Mouse (Mus musculus): Measurements from ENCODE around the gene Mthfr.

The Mthfr gene

GRCm38 (mm10) chr4:148065702-148066400 lies 27.0 kb downstream of the Mthfr start:
- DNase-seq (ENCODE audit: low spot score) = no peak

- DNase-seq (ENCODE audit: low spot score) = peak; percentile 48
Measured at GRCm38 (mm10) chr4:148066401-148066744, 27.5 kb downstream of the Mthfr start.

- DNase-seq (ENCODE audit: low spot score) = no peak
Measured at GRCm38 (mm10) chr4:148067346-148067745, 28.5 kb downstream of the Mthfr start.

GRCm38 (mm10) chr4:148069602-148070218 lies 30.8 kb downstream of the Mthfr start:
- DNase-seq (ENCODE audit: low spot score) = no peak

DNA sequence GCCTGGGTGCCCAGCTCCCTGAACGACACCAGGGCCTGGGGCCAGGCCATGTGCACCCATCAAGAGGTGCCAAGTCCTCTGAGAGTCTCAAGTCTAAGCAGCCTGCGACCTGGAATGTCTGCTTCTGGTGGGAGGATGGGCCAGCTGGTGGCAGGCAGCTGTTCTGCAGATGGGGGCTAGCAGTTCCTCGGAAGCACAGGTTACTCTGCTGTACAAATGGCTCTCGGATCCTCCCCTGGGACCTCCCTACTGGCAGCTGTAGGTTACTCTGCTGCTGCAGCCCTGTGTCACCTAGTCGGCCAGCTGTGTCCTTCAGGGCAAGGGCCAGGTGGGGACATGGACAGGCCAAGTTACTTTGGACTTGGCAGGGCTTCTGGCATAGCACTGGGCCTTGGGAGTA lies 32.6 kb downstream of the Mthfr start:
- peak; percentile 58 for DNase-seq (ENCODE audit: low spot score)

- peak; percentile 47 for DNase-seq (ENCODE audit: low spot score)
Measured at GRCm38 (mm10) chr4:148074521-148075189, 35.8 kb downstream of the Mthfr start.

DNA sequence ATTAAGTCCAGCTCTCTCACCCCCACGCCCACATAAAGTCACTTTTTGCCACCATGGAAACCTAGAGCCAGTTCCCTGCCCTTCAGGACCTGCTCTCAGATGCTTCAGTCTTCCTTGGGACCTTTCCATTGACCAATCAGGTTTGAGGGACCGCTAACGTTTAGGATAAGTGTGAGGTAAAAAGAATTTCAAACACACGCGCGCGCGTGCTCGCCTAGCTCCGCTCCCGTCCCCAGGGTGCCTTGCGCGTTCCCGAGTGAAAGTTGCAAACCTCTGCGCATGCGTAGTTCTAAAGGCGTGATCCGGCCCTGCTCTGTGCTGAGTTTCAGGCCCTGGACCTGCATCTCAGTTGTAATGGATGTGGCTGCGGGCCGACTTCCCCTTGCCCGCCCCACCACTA lies 36.4 kb downstream of the Mthfr start:
- DNase-seq (ENCODE audit: low spot score) = no peak

GRCm38 (mm10) chr4:148075881-148076280 lies 37.0 kb downstream of the Mthfr start:
- no peak for DNase-seq (ENCODE audit: low spot score)

DNA sequence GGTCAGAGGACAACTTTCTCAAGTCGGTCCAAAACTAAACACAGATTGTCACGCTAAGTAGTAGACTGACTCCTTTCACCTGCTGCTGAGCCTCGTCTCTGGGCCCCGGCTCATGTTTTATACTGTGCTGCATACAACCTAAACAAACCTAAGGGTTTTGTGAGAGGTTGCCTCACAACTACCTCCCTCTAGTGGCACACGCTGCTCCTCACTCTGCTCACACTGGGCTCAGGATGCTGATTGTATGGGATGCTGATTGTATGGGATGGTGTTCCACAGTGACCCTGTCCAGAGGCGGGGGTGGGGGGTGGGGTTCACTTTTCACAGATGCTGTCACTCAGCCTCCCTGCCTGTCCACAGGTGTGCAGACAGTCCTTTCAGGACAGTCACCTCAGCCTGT lies 40.3 kb downstream of the Mthfr start:
- DNase-seq (ENCODE audit: low spot score) = no peak

GRCm38 (mm10) chr4:148079944-148080596 lies 41.2 kb downstream of the Mthfr start:
- no peak for DNase-seq (ENCODE audit: low spot score)

- DNase-seq (ENCODE audit: low spot score) = no peak
Measured at GRCm38 (mm10) chr4:148080597-148080973, 41.7 kb downstream of the Mthfr start.

GRCm38 (mm10) chr4:148081201-148081600 lies 42.3 kb downstream of the Mthfr start:
- no peak for DNase-seq (ENCODE audit: low spot score)

DNA sequence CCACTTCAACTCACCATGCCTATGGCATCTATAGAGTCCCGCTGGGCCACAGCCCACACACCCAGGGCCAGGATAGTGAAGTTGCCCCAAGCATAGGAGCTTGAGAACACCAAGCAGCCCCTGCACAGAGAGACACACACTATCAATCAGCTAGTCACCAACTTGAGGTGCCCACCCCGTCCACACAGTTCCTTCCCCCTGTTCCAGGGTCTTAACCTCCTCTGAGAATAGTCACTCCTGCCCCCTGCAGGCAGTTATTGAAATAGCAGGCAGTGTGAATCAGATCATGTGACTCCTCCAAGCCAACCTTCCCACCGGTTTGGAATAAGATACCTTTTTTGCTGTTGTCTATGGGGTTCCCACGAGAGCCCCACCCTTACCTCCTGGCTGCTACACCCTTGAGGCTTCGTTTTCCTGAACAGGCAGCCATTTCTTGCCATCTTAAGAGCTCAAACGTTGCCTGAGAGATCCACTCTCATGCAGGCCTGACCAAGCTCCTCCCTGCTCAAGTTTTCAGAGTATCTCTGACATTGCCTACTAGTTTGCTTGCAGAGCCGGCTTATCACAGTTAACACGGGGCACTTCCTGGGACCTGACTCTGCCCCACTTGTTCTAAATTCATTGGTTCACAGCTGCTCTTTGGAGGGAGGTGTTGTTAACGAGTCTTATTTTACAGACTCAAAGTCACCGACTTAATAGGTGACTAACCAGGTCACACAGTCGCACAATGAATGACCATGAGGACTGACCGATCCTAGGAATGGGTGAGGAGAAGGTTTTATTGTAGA lies 43.6 kb downstream of the Mthfr start:
- DNase-seq (ENCODE audit: low spot score) = peak; percentile 73

DNA sequence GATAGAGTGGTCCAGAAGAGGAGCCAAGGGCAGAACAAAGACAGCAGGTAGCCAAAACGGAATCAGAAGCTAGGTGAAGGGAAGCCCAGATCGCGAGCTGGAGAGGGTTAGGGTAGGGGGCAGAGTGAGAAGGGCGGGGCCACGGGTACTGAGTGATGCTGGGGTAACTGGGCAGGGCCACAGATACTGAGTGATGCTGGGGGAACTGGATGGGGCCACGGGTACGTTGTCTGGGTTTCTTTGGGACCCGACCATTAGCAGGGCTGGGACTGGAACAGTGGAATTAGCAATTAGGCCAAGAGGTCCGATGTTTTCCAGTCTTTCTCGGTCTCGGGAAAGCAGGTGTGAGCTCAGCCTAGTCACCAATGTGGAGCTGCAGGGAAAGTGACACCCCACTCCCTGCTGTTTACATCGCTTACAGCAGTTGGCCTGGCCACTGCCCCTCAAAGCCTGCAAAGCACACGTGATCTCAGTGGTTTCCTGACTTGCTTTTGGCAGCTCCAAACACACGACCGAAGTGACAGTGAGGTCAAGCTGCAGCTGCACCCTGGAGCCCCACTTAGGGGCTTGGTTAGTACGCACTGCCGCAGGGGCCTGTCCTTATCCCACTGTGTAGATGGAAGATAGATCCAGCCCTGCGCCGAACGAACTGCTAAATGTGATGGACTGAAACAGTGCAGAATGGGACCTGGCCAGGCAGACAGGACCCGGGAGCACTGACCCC lies 44.5 kb downstream of the Mthfr start:
- no peak for DNase-seq (ENCODE audit: low spot score)

DNA sequence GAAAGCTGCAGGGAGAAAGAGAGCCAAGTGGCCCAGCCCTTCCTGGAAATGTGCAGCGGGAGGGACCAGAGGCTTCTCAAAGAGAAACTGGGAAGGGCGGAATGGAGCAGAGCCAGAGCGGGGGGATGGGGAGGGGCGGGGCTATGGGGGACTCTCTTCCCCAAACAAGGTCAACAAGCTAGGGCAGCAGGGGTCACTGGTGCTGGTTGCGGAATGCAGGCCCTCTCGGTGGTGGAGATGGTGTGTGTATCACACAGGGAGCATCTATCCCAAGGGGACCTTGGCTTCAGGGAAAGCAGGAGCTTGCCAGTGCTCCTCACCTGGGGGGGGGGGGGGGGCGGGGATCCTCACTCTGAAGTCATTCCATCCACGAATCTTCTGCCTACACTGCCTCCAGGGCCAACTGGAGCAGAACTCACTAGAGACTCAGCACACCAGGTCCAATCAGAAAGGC lies 45.4 kb downstream of the Mthfr start:
- no peak for DNase-seq (ENCODE audit: low spot score)

GRCm38 (mm10) chr4:148085131-148085906 lies 46.4 kb downstream of the Mthfr start:
- DNase-seq (ENCODE audit: low spot score) = no peak

GRCm38 (mm10) chr4:148085907-148086305 lies 47.0 kb downstream of the Mthfr start:
- DNase-seq (ENCODE audit: low spot score) = no peak

DNA sequence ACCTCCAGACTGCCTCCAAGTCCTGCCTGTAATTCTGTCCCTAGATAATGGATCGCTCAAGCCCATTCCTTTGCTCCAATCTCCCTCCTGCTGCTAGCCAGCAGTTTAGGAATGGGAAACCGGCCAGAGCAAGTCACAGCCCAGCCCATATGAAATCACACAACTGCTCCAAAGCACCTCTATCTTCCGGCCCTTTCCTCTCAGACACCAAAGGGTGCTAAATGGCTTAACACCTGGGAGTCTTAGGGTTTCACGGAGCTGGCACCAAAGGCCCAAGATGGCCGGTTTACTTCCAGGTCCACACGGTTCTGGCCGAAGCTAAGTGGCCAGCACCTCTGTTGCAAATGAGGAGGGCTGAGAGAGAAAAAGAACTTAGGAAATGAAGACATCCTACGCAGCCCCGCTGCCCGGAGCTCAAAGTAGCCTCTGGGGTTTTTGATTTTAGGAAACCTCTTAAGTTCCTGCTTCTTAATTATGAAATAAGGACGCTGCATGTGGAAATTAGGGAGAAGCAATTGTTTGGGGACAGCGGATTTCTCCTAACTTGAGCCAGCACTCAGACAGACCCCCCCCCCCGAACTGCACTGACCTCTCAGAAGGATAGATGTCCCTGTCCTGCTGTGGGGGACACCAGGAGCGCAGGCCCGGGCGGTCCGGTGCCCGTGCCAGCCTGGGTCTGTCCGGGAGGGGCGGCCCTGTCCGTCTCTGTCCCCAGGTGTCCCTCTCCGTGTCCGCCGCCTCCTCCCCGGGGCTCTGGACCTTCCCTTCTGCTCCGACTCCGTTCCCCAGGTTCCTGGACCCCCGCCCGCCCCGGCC lies 48.4 kb downstream of the Mthfr start:
- DNase-seq (ENCODE audit: low spot score) = no peak

DNA sequence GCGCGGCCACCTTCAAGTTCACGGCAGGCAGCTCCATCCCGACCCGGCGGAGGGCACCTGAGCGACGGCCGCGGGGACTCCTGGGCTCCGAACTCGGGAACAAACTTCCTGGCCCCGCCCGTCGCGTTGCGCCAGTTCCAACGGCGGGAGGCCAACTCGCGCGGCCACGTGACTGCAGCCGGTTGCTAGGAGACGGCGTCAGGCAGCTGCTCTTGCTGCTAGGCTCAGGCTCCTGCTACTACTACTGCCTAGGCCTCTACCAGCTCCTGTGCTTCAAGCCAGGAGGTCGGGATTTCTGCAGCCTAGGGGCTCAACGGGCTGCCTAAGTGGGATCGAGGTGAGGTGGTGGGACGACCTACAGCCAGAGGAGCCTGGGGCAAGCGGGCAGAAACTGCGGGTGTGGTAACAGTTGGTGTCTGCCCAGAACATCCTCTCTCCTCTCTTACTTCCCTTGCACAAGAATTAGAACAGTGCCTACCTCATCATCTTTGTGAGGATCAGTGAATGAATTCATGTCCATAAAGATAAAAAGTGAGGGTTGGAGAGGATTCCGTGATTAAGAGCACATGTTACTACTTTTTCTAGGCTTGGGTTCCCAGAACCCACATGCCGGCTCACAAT lies 49.1 kb downstream of the Mthfr start, which contains the start of gene Agtrap:
Agtrap (minus strand) TSS at position 125 of the 621 bp plus-strand sequence.
- DNase-seq (ENCODE audit: low spot score) = peak; percentile 89
